25 mouse cellular contexts compared by ENCODE assay signal in the genomic region with DNA sequence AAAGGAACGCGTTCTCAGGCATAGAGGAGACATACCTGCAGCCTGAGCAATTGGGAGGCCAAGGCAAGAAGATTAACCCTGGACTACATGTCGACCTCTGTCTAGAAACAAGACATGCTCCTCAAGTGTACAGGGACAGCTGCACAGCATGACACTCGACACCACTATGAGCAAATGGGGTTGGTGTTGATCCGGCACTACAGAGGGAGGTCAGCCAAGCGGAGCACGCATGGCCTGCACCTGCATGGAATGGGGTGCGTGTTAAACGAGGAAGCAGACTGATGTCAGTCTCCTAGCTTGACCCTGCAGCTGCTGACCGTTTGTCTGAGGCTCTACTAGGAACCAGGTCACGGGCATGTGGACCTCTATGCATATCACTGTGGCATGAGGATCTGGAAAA. TPM values are rescaled to one million over a fixed set of nuclear protein-coding genes. Genes with fewer than 3 reads are reported as not detected.
A peak's percentile ranks its signal among the peaks of the same experiment; 100 is the strongest.
DNase-seq lines count a peak whose midpoint lies in the region; ATAC-seq and TF ChIP-seq lines count a peak whose summit lies in the region.
"Had no signal": no experiment of that assay in that cellular context is flagged by ENCODE, and none has a peak within 500 bp of the region (broad histone marks: within the 10 kb centered on the region; RNA-seq: fewer than 3 reads in every experiment).

No protein-coding gene starts in this region.

- ATAC-seq in kidney, embryonic 14.5 days (ENCODE audit: low FRiP score, low TSS enrichment): peak; percentile 50; the same call in 1 of the 2 replicates
- no peak for ATAC-seq in megakaryocyte, adult 5-6 weeks (ENCODE audit: poor library complexity, severe bottlenecking)
- no peak for ATAC-seq in embryonic facial prominence, embryonic 14.5 days (ENCODE audit: low read depth)
- ATAC-seq: CD4-positive, CD25-positive, alpha-beta regulatory T cell, adult 4 months; forebrain, embryonic 13.5 days; forebrain, postnatal 0 days; hindbrain, embryonic 16.5 days; inflammation-experienced regulatory T-cells, adult 6 months had no signal

- DNase-seq in kidney, adult 18-20 months: no peak
- peak; percentile 45 for DNase-seq in embryonic facial prominence, embryonic 14.5 days (ENCODE audit: low spot score)
- DNase-seq in frontal cortex, postnatal 25 days (ENCODE audit: low spot score in 2 of 2): no peak
- DNase-seq in midbrain, embryonic 10.5 days (ENCODE audit: low spot score): no peak
- DNase-seq: adrenal gland, postnatal 14 days; B cell, adult 2 months; cerebellum, adult 11-12 months; cerebellum, adult 9-10 months; cerebellum, postnatal 25 days; forebrain, postnatal 0 days; gastrocnemius, postnatal 10 days; heart, postnatal 4 days had no signal

- no peaks in the 10 kb centered on the region for H3K79me2 ChIP-seq in myocyte (ENCODE audit: control insufficient read depth, insufficient read depth)

- no peak overlapping the region for H3K9ac ChIP-seq in kidney, embryonic 14.5 days (ENCODE audit: low read depth, low read length)
- no peak overlapping the region for H3K9ac ChIP-seq in embryonic facial prominence, embryonic 14.5 days (ENCODE audit: low read depth, low read length)
- H3K9ac ChIP-seq: forebrain, embryonic 13.5 days; forebrain, postnatal 0 days; heart, embryonic 13.5 days; hindbrain, embryonic 12.5 days had no signal

- no peak overlapping the region for H3K27ac ChIP-seq in kidney, embryonic 14.5 days (ENCODE audit: low read depth, low read length)
- H3K27ac ChIP-seq in embryonic facial prominence, embryonic 14.5 days (replicated peaks; ENCODE audit: low read depth, low read length): no peak overlapping the region
- H3K27ac ChIP-seq in midbrain, embryonic 10.5 days (replicated peaks): no peak overlapping the region
- H3K27ac ChIP-seq: forebrain, embryonic 13.5 days; heart, embryonic 13.5 days; hindbrain, embryonic 12.5 days had no signal

- no peaks in the 10 kb centered on the region for H3K9me3 ChIP-seq in kidney, embryonic 14.5 days (ENCODE audit: control insufficient read depth, low read length)
- H3K9me3 ChIP-seq in megakaryocyte, embryonic 14.5 days: peaks cover 9% of the 10 kb centered on the region
- no peaks in the 10 kb centered on the region for H3K9me3 ChIP-seq in embryonic facial prominence, embryonic 14.5 days (ENCODE audit: control insufficient read depth, low read length)
- no peaks in the 10 kb centered on the region for H3K9me3 ChIP-seq in midbrain, embryonic 10.5 days (replicated peaks)
- H3K9me3 ChIP-seq: forebrain, embryonic 13.5 days; heart, embryonic 13.5 days; hindbrain, embryonic 12.5 days had no signal

- H3K36me3 ChIP-seq in kidney, embryonic 14.5 days (ENCODE audit: control insufficient read depth, insufficient read depth, low read length): peaks cover 4% of the 10 kb centered on the region
- peaks cover 22% of the 10 kb centered on the region for H3K36me3 ChIP-seq in megakaryocyte, embryonic 14.5 days (replicated peaks; ENCODE audit: low read length)
- 0 out of 2 replicates have a peak, but pooled peaks cover 5% of the 10 kb centered on the region for H3K36me3 ChIP-seq in embryonic facial prominence, embryonic 14.5 days (ENCODE audit: control insufficient read depth, insufficient read depth, low read length)
- H3K36me3 ChIP-seq in myocyte (ENCODE audit: control insufficient read depth, insufficient read depth): no peaks in the 10 kb centered on the region
- peaks cover 21% of the 10 kb centered on the region for H3K36me3 ChIP-seq in midbrain, embryonic 10.5 days

- no peak for TF ChIP-seq POLR2A in myocyte (IDR thresholded peaks at IDR 0.05; ENCODE audit: insufficient read length, low read depth)

- H3K4me2 ChIP-seq in kidney, embryonic 14.5 days (replicated peaks; ENCODE audit: low read depth, low read length): no peak overlapping the region
- H3K4me2 ChIP-seq in embryonic facial prominence, embryonic 14.5 days (ENCODE audit: low read depth, low read length): no peak overlapping the region
- H3K4me2 ChIP-seq in myocyte (ENCODE audit: low read depth): no peak overlapping the region
- H3K4me2 ChIP-seq: forebrain, embryonic 13.5 days; heart, embryonic 13.5 days; hindbrain, embryonic 12.5 days had no signal

- 30% methylated on average over 11 of the region's 11 CpGs for WGBS in kidney, embryonic 14.5 days
- WGBS in embryonic facial prominence, embryonic 14.5 days: 40% methylated on average over 11 of the region's 11 CpGs
- whole genome bisulfite sequencing in midbrain, embryonic 10.5 days: 75% methylated on average over 11 of the region's 11 CpGs

- H3K27me3 ChIP-seq in kidney, embryonic 14.5 days (ENCODE audit: control insufficient read depth, insufficient read depth, low read length): no peaks in the 10 kb centered on the region
- peaks cover 49% of the 10 kb centered on the region for H3K27me3 ChIP-seq in megakaryocyte, embryonic 14.5 days (replicated peaks)
- H3K27me3 ChIP-seq in embryonic facial prominence, embryonic 14.5 days (replicated peaks; ENCODE audit: control insufficient read depth, insufficient read depth, low read length): no peaks in the 10 kb centered on the region
- peaks cover 2% of the 10 kb centered on the region for H3K27me3 ChIP-seq in myocyte (ENCODE audit: control insufficient read depth, insufficient read depth, insufficient read length)
- 0 out of 2 replicates have a peak, but pooled peaks cover under 1% of the 10 kb centered on the region for H3K27me3 ChIP-seq in midbrain, embryonic 10.5 days (ENCODE audit: low read depth, poor library complexity, severe bottlenecking)
- H3K27me3 ChIP-seq: forebrain, embryonic 13.5 days; hindbrain, embryonic 12.5 days had no signal

- H3K4me1 ChIP-seq in kidney, embryonic 14.5 days (ENCODE audit: control insufficient read depth, insufficient read depth, low read length): 0 out of 2 replicates have a peak, but pooled peaks cover 7% of the 10 kb centered on the region
- peaks cover 23% of the 10 kb centered on the region for H3K4me1 ChIP-seq in megakaryocyte, embryonic 14.5 days
- no peaks in the 10 kb centered on the region for H3K4me1 ChIP-seq in embryonic facial prominence, embryonic 14.5 days (ENCODE audit: control insufficient read depth, insufficient read depth, low read length)
- peaks cover 21% of the 10 kb centered on the region; the same call in 1 of the 2 replicates for H3K4me1 ChIP-seq in midbrain, embryonic 10.5 days
- H3K4me1 ChIP-seq: heart, embryonic 13.5 days; hindbrain, embryonic 12.5 days had no signal

- H3ac ChIP-seq in myocyte (ENCODE audit: control insufficient read depth, insufficient read length): no peak overlapping the region

- no peak overlapping the region for H3K4me3 ChIP-seq in kidney, embryonic 14.5 days (ENCODE audit: low read length)
- H3K4me3 ChIP-seq in megakaryocyte, embryonic 14.5 days (replicated peaks): peak overlapping the region; percentile 20
- H3K4me3 ChIP-seq in embryonic facial prominence, embryonic 14.5 days (ENCODE audit: low read depth, low read length): no peak overlapping the region
- no peak overlapping the region for H3K4me3 ChIP-seq in myocyte
- no peak overlapping the region for H3K4me3 ChIP-seq in midbrain, embryonic 10.5 days
- H3K4me3 ChIP-seq: forebrain, embryonic 13.5 days; heart, embryonic 13.5 days; hindbrain, embryonic 12.5 days had no signal

RNA-seq across cellular contexts. Expression of a gene that starts 14.0 kb away (rescaled TPM):
- not detected in 2 replicates for polyA plus RNA-seq in kidney, embryonic 14.5 days (2014; fragmentation: Nextera tagmentation; extraction: Ambion mirVana)
- not detected in 2 replicates for polyA plus RNA-seq in megakaryocyte, embryonic 14.5 days (2012; ENCODE audit: insufficient read depth, low replicate concordance)
- 0.04 TPM in 1 of 2 replicates, not detected in the other for total RNA-seq in megakaryocyte, adult 5-6 weeks (2015)
- not detected in 2 replicates for total RNA-seq in megakaryocyte, adult 5-6 weeks (2017)
- polyA plus RNA-seq in embryonic facial prominence, embryonic 14.5 days (2014; fragmentation: Nextera tagmentation; extraction: Ambion mirVana): 0.11 and 0.14 TPM in 2 replicates
- 0.16 TPM for polyA plus RNA-seq in myocyte (2012; fragmentation: generic; extraction: Trizol)
- polyA plus RNA-seq in midbrain, embryonic 10.5 days (2016; fragmentation: Nextera tagmentation; extraction: Ambion mirVana): 1.2 and 2.7 TPM in 2 replicates
- total RNA-seq: adrenal gland, postnatal 14 days; granulocyte monocyte progenitor cell, adult 5-6 weeks; heart, postnatal 4 days; MEL had no signal
- polyA plus RNA-seq: CD4-positive, CD25-positive, alpha-beta regulatory T cell, adult 4 months; heart, embryonic 13.5 days; heart, postnatal 0 days; inflammation-experienced regulatory T-cells, adult 6 months had no signal

RNA-seq across cellular contexts. Expression of a gene that starts 19.9 kb away (rescaled TPM):
- polyA plus RNA-seq in kidney, embryonic 14.5 days (2014; fragmentation: Nextera tagmentation; extraction: Ambion mirVana): 24.6 and 28.6 TPM in 2 replicates
- 2.3 and 13.9 TPM in 2 replicates for polyA plus RNA-seq in megakaryocyte, embryonic 14.5 days (2012; ENCODE audit: insufficient read depth, low replicate concordance)
- 3.3 and 4.9 TPM in 2 replicates for total RNA-seq in megakaryocyte, adult 5-6 weeks (2015)
- total RNA-seq in megakaryocyte, adult 5-6 weeks (2017): 4.5 and 6.6 TPM in 2 replicates
- polyA plus RNA-seq in embryonic facial prominence, embryonic 14.5 days (2014; fragmentation: Nextera tagmentation; extraction: Ambion mirVana): 19.8 and 24.5 TPM in 2 replicates
- 17.2 TPM for polyA plus RNA-seq in myocyte (2012; fragmentation: generic; extraction: Trizol)
- 33.2 and 37.9 TPM in 2 replicates for polyA plus RNA-seq in midbrain, embryonic 10.5 days (2016; fragmentation: Nextera tagmentation; extraction: Ambion mirVana)

RNA-seq across cellular contexts. Expression of a gene that starts 28.8 kb away (rescaled TPM):
- polyA plus RNA-seq in kidney, embryonic 14.5 days (2014; fragmentation: Nextera tagmentation; extraction: Ambion mirVana): 18.4 and 34.4 TPM in 2 replicates
- polyA plus RNA-seq in megakaryocyte, embryonic 14.5 days (2012; ENCODE audit: insufficient read depth, low replicate concordance): 6.4 and 18.4 TPM in 2 replicates
- total RNA-seq in megakaryocyte, adult 5-6 weeks (2015): 22.0 and 23.2 TPM in 2 replicates
- 39.8 and 62.2 TPM in 2 replicates for total RNA-seq in megakaryocyte, adult 5-6 weeks (2017)
- polyA plus RNA-seq in embryonic facial prominence, embryonic 14.5 days (2014; fragmentation: Nextera tagmentation; extraction: Ambion mirVana): 37.4 and 41.5 TPM in 2 replicates
- polyA plus RNA-seq in myocyte (2012; fragmentation: generic; extraction: Trizol): 34.8 TPM
- polyA plus RNA-seq in midbrain, embryonic 10.5 days (2016; fragmentation: Nextera tagmentation; extraction: Ambion mirVana): 30.5 and 43.3 TPM in 2 replicates

RNA-seq across cellular contexts. Expression of a gene that starts 48.0 kb away (rescaled TPM):
- 3.5 and 6.9 TPM in 2 replicates for polyA plus RNA-seq in kidney, embryonic 14.5 days (2014; fragmentation: Nextera tagmentation; extraction: Ambion mirVana)
- 0.54 and 0.75 TPM in 2 replicates for polyA plus RNA-seq in megakaryocyte, embryonic 14.5 days (2012; ENCODE audit: insufficient read depth, low replicate concordance)
- total RNA-seq in megakaryocyte, adult 5-6 weeks (2015): 3.2 and 5.5 TPM in 2 replicates
- total RNA-seq in megakaryocyte, adult 5-6 weeks (2017): 4.2 and 4.6 TPM in 2 replicates
- polyA plus RNA-seq in embryonic facial prominence, embryonic 14.5 days (2014; fragmentation: Nextera tagmentation; extraction: Ambion mirVana): 4.2 and 4.6 TPM in 2 replicates
- 1.6 TPM for polyA plus RNA-seq in myocyte (2012; fragmentation: generic; extraction: Trizol)
- polyA plus RNA-seq in midbrain, embryonic 10.5 days (2016; fragmentation: Nextera tagmentation; extraction: Ambion mirVana): 8.6 and 14.6 TPM in 2 replicates

RNA-seq across cellular contexts. Expression of a gene that starts 48.1 kb away (rescaled TPM):
- polyA plus RNA-seq in kidney, embryonic 14.5 days (2014; fragmentation: Nextera tagmentation; extraction: Ambion mirVana): 713 and 771 TPM in 2 replicates
- polyA plus RNA-seq in megakaryocyte, embryonic 14.5 days (2012; ENCODE audit: insufficient read depth, low replicate concordance): 52.5 and 97.9 TPM in 2 replicates
- 439 and 533 TPM in 2 replicates for total RNA-seq in megakaryocyte, adult 5-6 weeks (2015)
- 536 and 608 TPM in 2 replicates for total RNA-seq in megakaryocyte, adult 5-6 weeks (2017)
- 494 and 573 TPM in 2 replicates for polyA plus RNA-seq in embryonic facial prominence, embryonic 14.5 days (2014; fragmentation: Nextera tagmentation; extraction: Ambion mirVana)
- polyA plus RNA-seq in myocyte (2012; fragmentation: generic; extraction: Trizol): 395 TPM
- polyA plus RNA-seq in midbrain, embryonic 10.5 days (2016; fragmentation: Nextera tagmentation; extraction: Ambion mirVana): 784 and 855 TPM in 2 replicates
